Mouse (Mus musculus): ENCODE results near the gene Acot1.

DNA sequence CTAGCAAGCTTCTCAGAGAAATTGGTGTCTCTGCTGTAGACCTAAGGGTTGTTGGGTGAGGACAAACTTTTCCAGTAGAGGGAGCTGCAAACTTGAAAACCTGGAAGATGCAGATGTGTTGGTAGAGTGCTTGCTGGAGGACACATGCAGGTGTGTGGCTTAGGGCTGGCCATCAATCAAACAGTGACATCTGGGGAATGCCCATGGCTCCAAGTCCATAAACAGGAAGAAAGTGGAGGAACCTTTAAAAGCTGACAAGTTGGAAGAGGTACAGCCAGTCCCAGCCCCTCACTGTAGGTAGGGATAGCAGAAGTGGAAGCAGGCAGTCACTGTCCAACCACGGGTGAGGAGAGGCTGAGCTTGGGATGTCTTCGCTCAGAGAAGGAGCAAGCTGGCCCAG is 37.2 kb upstream of the Acot1 start:
- TF ChIP-seq GATA1 (IDR thresholded peaks at IDR 0.05; ENCODE audit: borderline replicate concordance, low read length) (no peak), FLI1 (IDR thresholded peaks at IDR 0.05; ENCODE audit: low read length) (no peak)
